Mouse (Mus musculus) MEL (cell line): ENCODE data around the gene Mrtfa. TPM values are rescaled to one million over a fixed set of nuclear protein-coding genes. Genes with fewer than 3 reads are reported as not detected.

Experiments used
- DNase-seq: peaks from one replicate; pipeline ENCODE4 v3.0.0; 2011; ENCODE audit warnings: low read depth, low spot score
- H3K27ac ChIP-seq: 2 replicates; pipeline ENCODE4 v1.5.1; 2012; ENCODE audit warnings: low read depth, mild to moderate bottlenecking, control low read depth, low read length, moderate library complexity; ENCODE audit not compliant: control insufficient read depth
- H3K27me3 ChIP-seq, 2 experiments: fragments of 150-350 bp in 1 of 2; sonication (generic) in 1 of 2; 2 replicates each; pipeline ENCODE4 v1.6.1; 2012; ENCODE audit warnings: low read length in 2 of 2, mild to moderate bottlenecking in 2 of 2, improper control_type of control experiment in 1 of 2, moderate library complexity in 1 of 2; ENCODE audit not compliant: insufficient read depth in 2 of 2, control insufficient read depth in 1 of 2
- H3K36me3 ChIP-seq, 2 experiments: 2 replicates each; pipeline ENCODE4 v1.6.1; 2012 to 2014; ENCODE audit warnings: low read length in 2 of 2, improper control_type of control experiment in 1 of 2, inconsistent platforms in 1 of 2, mild to moderate bottlenecking in 1 of 2; ENCODE audit not compliant: insufficient read depth in 2 of 2, control insufficient read depth in 1 of 2
- H3K4me1 ChIP-seq, 2 experiments: fragments of 150-350 bp in 1 of 2; sonication (generic) in 1 of 2; 2 replicates each; pipeline ENCODE4 v1.6.1; 2012; ENCODE audit warnings: low read length in 2 of 2, improper control_type of control experiment in 1 of 2, mild to moderate bottlenecking in 1 of 2; ENCODE audit not compliant: insufficient read depth in 2 of 2, control insufficient read depth in 1 of 2
- H3K4me3 ChIP-seq, 2 experiments: fragments of 150-350 bp in 1 of 2; sonication (generic) in 1 of 2; 2 replicates each; pipeline ENCODE4 v1.5.1; 2012; ENCODE audit warnings: low read depth in 2 of 2, low read length in 2 of 2, mild to moderate bottlenecking in 2 of 2, moderate library complexity in 2 of 2, control low read depth in 1 of 2, improper control_type of control experiment in 1 of 2; ENCODE audit not compliant: control insufficient read depth in 1 of 2, insufficient read depth in 1 of 2
- H3K79me2 ChIP-seq: 2 replicates; pipeline ENCODE4 v1.6.1; 2012; ENCODE audit warnings: mild to moderate bottlenecking, low read length, moderate library complexity; ENCODE audit not compliant: control insufficient read depth, poor library complexity, insufficient read depth
- H3K9ac ChIP-seq: 2 replicates; pipeline ENCODE4 v1.6.1; 2012; ENCODE audit warnings: low read depth, mild to moderate bottlenecking, control low read depth, low read length, moderate library complexity; ENCODE audit not compliant: control insufficient read depth, poor library complexity, severe bottlenecking
- H3K9me3 ChIP-seq: fragments of 150-350 bp; sonication (generic); replicated peaks from 2 replicates; pipeline ENCODE4 v1.6.1; 2012; ENCODE audit warnings: mild to moderate bottlenecking, low read length, improper control_type of control experiment, moderate library complexity; ENCODE audit not compliant: insufficient read depth
- CHD1 ChIP-seq: IDR thresholded peaks from 2 replicates; pipeline ENCODE4 v1.6.1; 2012; ENCODE audit warnings: low read depth, mild to moderate bottlenecking, inconsistent platforms, low read length, improper control_type of control experiment
- CHD2 ChIP-seq: IDR thresholded peaks from 2 replicates; pipeline ENCODE4 v1.6.1; 2011; ENCODE audit warnings: low read length, improper control_type of control experiment
- ELF1 ChIP-seq: IDR thresholded peaks from 2 replicates; pipeline ENCODE4 v1.6.1; 2014; ENCODE audit warnings: low read depth, mild to moderate bottlenecking, inconsistent platforms, low read length, improper control_type of control experiment, moderate library complexity
- GATA1 ChIP-seq: IDR thresholded peaks from 2 replicates; pipeline ENCODE4 v1.6.1; 2011; ENCODE audit warnings: low read depth, low read length, improper control_type of control experiment
- JUND ChIP-seq: IDR thresholded peaks from 2 replicates; pipeline ENCODE4 v1.6.1; 2011; ENCODE audit warnings: low read depth, mild to moderate bottlenecking, improper control_type of control experiment, low read length
- MAFK ChIP-seq: IDR thresholded peaks from 2 replicates; pipeline ENCODE4 v1.6.1; 2011; ENCODE audit warnings: low read depth, mild to moderate bottlenecking, low read length, improper control_type of control experiment, borderline replicate concordance
- MAX ChIP-seq: IDR thresholded peaks from 2 replicates; pipeline ENCODE4 v1.6.1; 2011; ENCODE audit warnings: low read length, improper control_type of control experiment
- MEF2A ChIP-seq: IDR thresholded peaks from 2 replicates; pipeline ENCODE4 v1.6.1; 2014; ENCODE audit warnings: low read depth, mild to moderate bottlenecking, inconsistent platforms, low read length, improper control_type of control experiment; ENCODE audit not compliant: poor library complexity, insufficient replicate concordance, severe bottlenecking; ENCODE audit errors: extremely low read depth
- MXI1 ChIP-seq: IDR thresholded peaks from 2 replicates; pipeline ENCODE4 v1.6.1; 2011; ENCODE audit warnings: mild to moderate bottlenecking, low read depth, low read length, improper control_type of control experiment
- MYB ChIP-seq: IDR thresholded peaks from 2 replicates; pipeline ENCODE4 v1.6.1; 2011; ENCODE audit warnings: mild to moderate bottlenecking, low read depth, low read length, improper control_type of control experiment
- MYC ChIP-seq: IDR thresholded peaks from 2 replicates; pipeline ENCODE4 v1.6.1; 2011; ENCODE audit warnings: low read depth, mild to moderate bottlenecking, low read length, improper control_type of control experiment, moderate library complexity
- NRF1 ChIP-seq: IDR thresholded peaks from 2 replicates; pipeline ENCODE4 v1.6.1; 2014; ENCODE audit warnings: low read depth, mild to moderate bottlenecking, inconsistent platforms, low read length, improper control_type of control experiment, moderate library complexity; ENCODE audit not compliant: poor library complexity, insufficient read depth, severe bottlenecking
- POLR2A ChIP-seq, 2 experiments: IDR thresholded peaks; 2 replicates each; pipeline ENCODE4 v1.6.1; 2011 to 2012; ENCODE audit warnings: low read length in 2 of 2, mild to moderate bottlenecking in 2 of 2, control low read depth in 1 of 2, improper control_type of control experiment in 1 of 2, low read depth in 1 of 2, moderate library complexity in 1 of 2; ENCODE audit not compliant: control insufficient read depth in 1 of 2, insufficient read depth in 1 of 2, poor library complexity in 1 of 2
- POLR2AphosphoS5 ChIP-seq: IDR thresholded peaks from 2 replicates; pipeline ENCODE4 v1.6.1; 2012; ENCODE audit warnings: low read depth, borderline replicate concordance, mild to moderate bottlenecking, inconsistent platforms, low read length, moderate library complexity, mixed read lengths
- TAL1 ChIP-seq: IDR thresholded peaks from 2 replicates; pipeline ENCODE4 v1.6.1; 2012; ENCODE audit warnings: mild to moderate bottlenecking, inconsistent platforms, low read length, moderate library complexity, mixed read lengths
- TBP ChIP-seq: IDR thresholded peaks from 2 replicates; pipeline ENCODE4 v1.8.0; 2011; ENCODE audit warnings: low read depth, low read length, improper control_type of control experiment
- UBTF ChIP-seq: IDR thresholded peaks from 2 replicates; pipeline ENCODE4 v1.6.1; 2012; ENCODE audit warnings: low read depth, mild to moderate bottlenecking, inconsistent platforms, low read length, improper control_type of control experiment, moderate library complexity, borderline replicate concordance; ENCODE audit not compliant: insufficient read depth
- ZMIZ1 ChIP-seq: IDR thresholded peaks from 2 replicates; pipeline ENCODE4 v1.6.1; 2012; ENCODE audit warnings: low read depth, mild to moderate bottlenecking, inconsistent platforms, low read length, improper control_type of control experiment, moderate library complexity
- polyA plus RNA-seq, 2 experiments: library from polyadenylated mRNA; stranded (reverse) in 1 of 2; unstranded in 1 of 2; fragments of >175 nt in 1 of 2; fragments of >200 nt in 1 of 2; gene quantifications; 2 replicates each; pipeline versions ENCODE4 v1.2.1 to v1.2.4; 2012; ENCODE audit warnings: low replicate concordance in 2 of 2, low read depth in 1 of 2; ENCODE audit not compliant: insufficient read length in 2 of 2, insufficient read depth in 1 of 2, missing spikeins in 1 of 2
- total RNA-seq: library from RNA; depleted of rRNA; stranded (reverse); fragments of 300-350 nt; gene quantifications from 2 replicates; pipeline ENCODE4 v1.2.3, GENCODE M21; 2012

Mrtfa gene
- total and polyA plus RNA-seq, 3 experiments: 2.6 to 11.9 TPM; not detected in 1

GRCm38 (mm10) chr15:80989712-80990111 is 200.8 kb downstream of the Mrtfa start:
- peak; percentile 57 for DNase-seq
- H3K27me3 ChIP-seq: no peaks in the 10 kb centered on the region
- no peaks in the 10 kb centered on the region for H3K9me3 ChIP-seq
- H3K9ac ChIP-seq: no peak overlapping the region
- H3K4me3 ChIP-seq: no peak overlapping the region
- H3K4me1 ChIP-seq: peaks cover 15 to 18% of the 10 kb centered on the region in 2 experiments
- H3K27ac ChIP-seq: no peak overlapping the region
- no peaks in the 10 kb centered on the region; the same call in none of the 2 replicates for H3K79me2 ChIP-seq
- TF ChIP-seq ELF1: peak; percentile 51; the same call in 1 of the 2 replicates
- no peak for TF ChIP-seq MYC
- H3K36me3 ChIP-seq: peaks cover 0 to 25% of the 10 kb centered on the region in 2 experiments; a peak in 2 of 4 replicates

DNA sequence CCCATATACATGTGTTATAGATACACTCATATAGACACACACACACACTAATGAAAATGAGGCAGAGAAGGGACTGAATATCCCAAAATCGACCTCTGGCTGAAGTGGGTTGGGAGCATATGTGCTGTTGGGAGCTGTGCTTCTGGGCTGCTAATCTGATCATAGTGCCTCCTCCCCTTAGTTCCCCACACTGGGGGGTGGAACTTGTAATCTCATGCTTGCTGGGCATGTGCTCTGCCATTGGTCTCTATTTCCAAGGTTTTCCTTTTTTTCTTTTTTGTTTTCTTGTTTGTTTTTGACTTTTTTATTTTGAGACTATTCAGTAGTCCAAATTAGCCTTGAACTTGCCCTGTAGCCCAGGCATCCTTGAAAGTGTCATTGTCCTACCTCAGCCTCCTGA is 202.2 kb downstream of the Mrtfa start:
- Histone ChIP-seq H3K27ac (no peak overlapping the region; the same call in 1 of the 2 replicates), H3K4me1 (peaks cover 17 to 20% of the 10 kb centered on the region in 2 experiments), H3K9ac (peak overlapping the region; percentile 29; the same call in 1 of the 2 replicates), H3K27me3 (no peaks in the 10 kb centered on the region), H3K4me3 (peak overlapping the region in 1 of 2 experiments; percentile 7; a peak in 1 of 4 replicates), H3K9me3 (no peaks in the 10 kb centered on the region), H3K36me3 (peaks cover 0 to 27% of the 10 kb centered on the region in 2 experiments; a peak in 2 of 4 replicates), H3K79me2 (peaks cover under 1% of the 10 kb centered on the region)
- peak; percentile 74 for DNase-seq
- TF ChIP-seq MYB (no peak), MXI1 (peak; percentile 88), JUND (no peak), UBTF (no peak), CHD1 (no peak), MAFK (no peak), MAX (peak; percentile 30), ZMIZ1 (no peak), TBP (no peak), POLR2AphosphoS5 (no peak), CHD2 (no peak), POLR2A (IDR thresholded peaks at IDR 0.05; ENCODE audit: control insufficient read depth in 1 of 2, insufficient read depth in 1 of 2, low read depth in 1 of 2, low read length in 2 of 2, poor library complexity in 1 of 2) (no peak), TAL1 (no peak), NRF1 (0 out of 2 replicates have a peak, but pooled peaks have one; percentile 30), MYC (peak; percentile 83), GATA1 (peak; percentile 46; the same call in 1 of the 2 replicates), MEF2A (no peak)
